Mouse (Mus musculus) kidney, postnatal 0 days (tissue): ENCODE measurements at regions not wholly inside any gene's neighbourhood (a gene's known extent, or its start where the extent isn't known, plus 50 kb on each side); places are given as distances from the start of the nearest gene placed in this dataset.

Source experiments
- ATAC-seq: fragments of 200-750 bp; cut with Nextera tagmentation; replicated peaks from 2 replicates; pipeline ENCODE4 v1.8.0; 2017; ENCODE audit warnings: low read depth, moderate number of reproducible peaks, moderate TSS enrichment, moderate library complexity; ENCODE audit not compliant: low FRiP score
- DNase-seq: peaks from one replicate; pipeline ENCODE4 v3.0.0-alpha.2; 2016; ENCODE audit warnings: low spot score
- H3K27ac ChIP-seq: fragments of 300-500 bp; sonication (generic); 2 replicates; pipeline ENCODE4 v1.5.1; 2014; ENCODE audit warnings: mild to moderate bottlenecking
- H3K27me3 ChIP-seq: fragments of 300-500 bp; sonication (generic); 2 replicates; pipeline ENCODE4 v1.6.1; 2014; ENCODE audit warnings: low read length, mixed read lengths; ENCODE audit not compliant: insufficient read depth
- H3K36me3 ChIP-seq: fragments of 300-500 bp; sonication (generic); 2 replicates; pipeline ENCODE4 v1.6.1; 2014; ENCODE audit warnings: low read length, mixed read lengths; ENCODE audit not compliant: insufficient read depth
- H3K4me1 ChIP-seq: fragments of 300-500 bp; sonication (generic); replicated peaks from 2 replicates; pipeline ENCODE4 v1.6.1; 2014; ENCODE audit warnings: antibody characterized with exemption, low read length, mixed read lengths; ENCODE audit not compliant: insufficient read depth
- H3K4me2 ChIP-seq: fragments of 300-500 bp; sonication (generic); 2 replicates; pipeline ENCODE4 v1.6.1; 2014; ENCODE audit warnings: mild to moderate bottlenecking, low read length, moderate library complexity, mixed read lengths
- H3K4me3 ChIP-seq: fragments of 300-500 bp; sonication (generic); replicated peaks from 2 replicates; pipeline ENCODE4 v1.5.1; 2014; ENCODE audit warnings: low read depth, low read length
- H3K9ac ChIP-seq: fragments of 300-500 bp; sonication (generic); 2 replicates; pipeline ENCODE4 v1.6.1; 2014; ENCODE audit warnings: low read depth, low read length
- H3K9me3 ChIP-seq: fragments of 300-500 bp; sonication (generic); replicated peaks from 2 replicates; pipeline ENCODE4 v1.6.1; 2016; ENCODE audit warnings: low read length, inconsistent platforms, mixed read lengths
- CTCF ChIP-seq: IDR thresholded peaks from 2 replicates; pipeline ENCODE4 v1.5.1; 2016; ENCODE audit warnings: antibody characterized with exemption, low read depth, mild to moderate bottlenecking, moderate library complexity
- WGBS: fragments of 180-500 bp; shearing (Covaris S2); extraction: QIAGEN DNeasy Blood & Tissue Kit; methylation state at CpG from one replicate; pipeline ENCODE4 v1.1.7; 2014; 5-methylcytosine and 5-hydroxymethylcytosine counted together

GRCm38 (mm10) chr6:93548311-93548710, 605.0 kb upstream of the Adamts9 start:
- H3K4me1 ChIP-seq, result no peaks in the 10 kb centered on the region
- no peaks in the 10 kb centered on the region for H3K36me3 ChIP-seq
- no peak for ATAC-seq
- H3K9me3 ChIP-seq, result no peaks in the 10 kb centered on the region
- no peak overlapping the region for H3K4me2 ChIP-seq
- H3K27me3 ChIP-seq, result no peaks in the 10 kb centered on the region
- 67% methylated on average over 2 of the region's 2 CpGs for WGBS
- no peak for TF ChIP-seq CTCF
- no peak overlapping the region for H3K27ac ChIP-seq
- H3K4me3 ChIP-seq, result no peak overlapping the region
- H3K9ac ChIP-seq, result no peak overlapping the region
- no peak for DNase-seq

GRCm38 (mm10) chr6:93544246-93544645, 601.0 kb upstream of the Adamts9 start:
- Histone ChIP-seq H3K27ac (no peak overlapping the region), H3K4me3 (no peak overlapping the region), H3K4me1 (no peaks in the 10 kb centered on the region), H3K36me3 (no peaks in the 10 kb centered on the region), H3K9me3 (no peaks in the 10 kb centered on the region), H3K9ac (no peak overlapping the region), H3K27me3 (no peaks in the 10 kb centered on the region), H3K4me2 (0 out of 2 replicates have a peak overlapping the region, but pooled peaks have one; percentile 54)
- 30% methylated on average over 1 of the region's 1 CpGs for WGBS
- no peak for TF ChIP-seq CTCF
- ATAC-seq, result no peak
- DNase-seq, result no peak

- H3K27ac ChIP-seq, result no peak overlapping the region
- H3K4me2 ChIP-seq, result peak overlapping the region; percentile 54
- no peaks in the 10 kb centered on the region for H3K27me3 ChIP-seq
- H3K36me3 ChIP-seq, result no peaks in the 10 kb centered on the region
- ATAC-seq (no peak), DNase-seq (peak; percentile 90)
- no peaks in the 10 kb centered on the region for H3K4me1 ChIP-seq
- peak overlapping the region; percentile 20; the same call in 1 of the 2 replicates for H3K4me3 ChIP-seq
- 23% methylated on average over 15 of the region's 15 CpGs for WGBS
- no peaks in the 10 kb centered on the region for H3K9me3 ChIP-seq
- no peak overlapping the region for H3K9ac ChIP-seq
- peak; percentile 73 for TF ChIP-seq CTCF
Measured at GRCm38 (mm10) chr6:93543354-93544129, 600.2 kb upstream of the Adamts9 start.

GRCm38 (mm10) chr6:93539583-93539982, 596.3 kb upstream of the Adamts9 start:
- Histone ChIP-seq H3K9me3 (no peaks in the 10 kb centered on the region), H3K4me1 (no peaks in the 10 kb centered on the region), H3K36me3 (no peaks in the 10 kb centered on the region), H3K4me2 (no peak overlapping the region), H3K27ac (no peak overlapping the region), H3K9ac (no peak overlapping the region), H3K27me3 (no peaks in the 10 kb centered on the region), H3K4me3 (no peak overlapping the region)
- ATAC-seq (no peak), DNase-seq (no peak)
- no peak for TF ChIP-seq CTCF
- WGBS, result 67% methylated on average over 1 of the region's 1 CpGs

GRCm38 (mm10) chr6:93539171-93539570, 595.9 kb upstream of the Adamts9 start:
- H3K4me2 ChIP-seq, result no peak overlapping the region
- DNase-seq (no peak), ATAC-seq (no peak)
- no peaks in the 10 kb centered on the region for H3K4me1 ChIP-seq
- H3K27ac ChIP-seq, result no peak overlapping the region
- no peak overlapping the region for H3K4me3 ChIP-seq
- no peaks in the 10 kb centered on the region for H3K27me3 ChIP-seq
- no peaks in the 10 kb centered on the region for H3K36me3 ChIP-seq
- 82% methylated on average over 4 of the region's 4 CpGs for WGBS
- H3K9me3 ChIP-seq, result no peaks in the 10 kb centered on the region
- no peak overlapping the region for H3K9ac ChIP-seq
- TF ChIP-seq CTCF, result no peak

GRCm38 (mm10) chr6:93537971-93538370, 594.7 kb upstream of the Adamts9 start:
- WGBS, result 71% methylated on average over 1 of the region's 1 CpGs
- TF ChIP-seq CTCF, result no peak
- no peak overlapping the region for H3K4me3 ChIP-seq

More at GRCm38 (mm10) chr6:93537971-93538370, 594.7 kb upstream of the Adamts9 start:
- Histone ChIP-seq H3K27me3 (no peaks in the 10 kb centered on the region), H3K4me2 (no peak overlapping the region), H3K27ac (no peak overlapping the region), H3K9ac (no peak overlapping the region), H3K4me1 (no peaks in the 10 kb centered on the region), H3K9me3 (no peaks in the 10 kb centered on the region), H3K36me3 (no peaks in the 10 kb centered on the region)
- ATAC-seq, result no peak
- no peak for DNase-seq
